Mouse (Mus musculus): ENCODE data around the gene Cdc42bpg.
A peak's percentile ranks its signal among the peaks of the same experiment; 100 is the strongest.

Gene Cdc42bpg

GRCm38 (mm10) chr19:6324751-6325150 lies 18.5 kb downstream of the Cdc42bpg start:
- DNase-seq (ENCODE audit: low spot score in 2 of 2), result no peak

GRCm38 (mm10) chr19:6331178-6331577 lies 24.9 kb downstream of the Cdc42bpg start:
- no peak for DNase-seq (ENCODE audit: low spot score in 2 of 2)

GRCm38 (mm10) chr19:6331719-6332516 lies 25.7 kb downstream of the Cdc42bpg start:
- DNase-seq (ENCODE audit: low spot score in 2 of 2), result peak in 1 of 2 experiments; percentile 49

GRCm38 (mm10) chr19:6333761-6334595 lies 27.7 kb downstream of the Cdc42bpg start:
- no peak for DNase-seq (ENCODE audit: low spot score in 2 of 2)

- peak; percentile 95 to 98 for DNase-seq (ENCODE audit: low spot score in 2 of 2)
These were observed 28.6 kb downstream of the Cdc42bpg start, which contains the start of gene Men1 for GRCm38 (mm10) chr19:6334673-6335457. Gene Men1, plus strand, starts transcription at chr19:6334979.

GRCm38 (mm10) chr19:6335458-6335827 lies 29.2 kb downstream of the Cdc42bpg start:
- DNase-seq (ENCODE audit: low spot score in 2 of 2), result no peak

- DNase-seq (ENCODE audit: low spot score in 2 of 2), result no peak
These were observed 30.7 kb downstream of the Cdc42bpg start for GRCm38 (mm10) chr19:6336920-6337319.

- no peak for DNase-seq (ENCODE audit: low spot score in 2 of 2)
These were observed 31.9 kb downstream of the Cdc42bpg start for GRCm38 (mm10) chr19:6338171-6338570.

GRCm38 (mm10) chr19:6338716-6339115 lies 32.5 kb downstream of the Cdc42bpg start:
- no peak for DNase-seq (ENCODE audit: low spot score in 2 of 2)

- no peak for DNase-seq (ENCODE audit: low spot score in 2 of 2)
These were observed 32.9 kb downstream of the Cdc42bpg start for GRCm38 (mm10) chr19:6339191-6339590.

- no peak for DNase-seq (ENCODE audit: low spot score in 2 of 2)
These were observed 33.7 kb downstream of the Cdc42bpg start for GRCm38 (mm10) chr19:6339890-6340504.

- peak; percentile 56 to 67 for DNase-seq (ENCODE audit: low spot score in 2 of 2)
These were observed 34.5 kb downstream of the Cdc42bpg start, which contains the start of gene Map4k2 for GRCm38 (mm10) chr19:6340524-6341452. Gene Map4k2, plus strand, starts transcription at chr19:6341135.

- no peak for DNase-seq (ENCODE audit: low spot score in 2 of 2)
These were observed 35.3 kb downstream of the Cdc42bpg start for GRCm38 (mm10) chr19:6341453-6342077.

GRCm38 (mm10) chr19:6342276-6342933 lies 36.1 kb downstream of the Cdc42bpg start:
- DNase-seq (ENCODE audit: low spot score in 2 of 2), result no peak

GRCm38 (mm10) chr19:6343066-6343925 lies 37.0 kb downstream of the Cdc42bpg start:
- no peak for DNase-seq (ENCODE audit: low spot score in 2 of 2)

- DNase-seq (ENCODE audit: low spot score in 2 of 2), result no peak
These were observed 37.7 kb downstream of the Cdc42bpg start for GRCm38 (mm10) chr19:6343996-6344395.

GRCm38 (mm10) chr19:6346023-6346422 lies 39.8 kb downstream of the Cdc42bpg start:
- no peak for DNase-seq (ENCODE audit: low spot score in 2 of 2)

- DNase-seq (ENCODE audit: low spot score in 2 of 2), result no peak
These were observed 40.4 kb downstream of the Cdc42bpg start for GRCm38 (mm10) chr19:6346661-6347060.

Data from frontal cortex, postnatal 36 days (tissue).